Mouse (Mus musculus) erythroblast, embryonic 14.5 days (primary cell): ENCODE measurements around the gene Sh3gl1. TPM values are rescaled to one million over a fixed set of nuclear protein-coding genes. Genes with fewer than 3 reads are reported as not detected.
"Not testable (repeated sequence)": the region's sequence is repeated elsewhere in the genome, so short reads cannot be mapped to it uniquely, and the experiment has no call there.

Source experiments
- H3K27me3 ChIP-seq: 2 replicates; pipeline ENCODE4 v1.6.1; 2012; ENCODE audit warnings: inconsistent platforms; ENCODE audit not compliant: control insufficient read depth
- H3K36me3 ChIP-seq: 2 replicates; pipeline ENCODE4 v1.6.1; 2012; ENCODE audit warnings: mild to moderate bottlenecking, inconsistent platforms; ENCODE audit not compliant: control insufficient read depth
- H3K4me1 ChIP-seq: 2 replicates; pipeline ENCODE4 v1.6.1; 2012; ENCODE audit warnings: inconsistent platforms; ENCODE audit not compliant: control insufficient read depth
- H3K4me3 ChIP-seq: replicated peaks from 2 replicates; pipeline ENCODE3; 2012; ENCODE audit warnings: moderate library complexity, mild to moderate bottlenecking, inconsistent platforms
- H3K9me3 ChIP-seq: 2 replicates; pipeline ENCODE4 v1.6.1; 2012; ENCODE audit warnings: low read length, inconsistent platforms, mixed read lengths; ENCODE audit not compliant: control insufficient read depth
- GATA1 ChIP-seq: IDR thresholded peaks from 2 replicates; pipeline ENCODE4 v1.6.1; 2012; ENCODE audit warnings: low read length, inconsistent platforms, mixed read lengths
- TAL1 ChIP-seq: IDR thresholded peaks from 3 replicates; pipeline ENCODE4 v1.6.1; 2012; ENCODE audit warnings: low read length, inconsistent platforms, mixed read lengths
- polyA plus RNA-seq: library from polyadenylated mRNA; stranded (reverse); fragments of >175 nt; gene quantifications from 2 replicates; pipeline ENCODE4 v1.2.3, GENCODE M21; 2012

Sh3gl1 gene
- polyA plus RNA-seq, 1 experiment, result 5.9 TPM

GRCm38 (mm10) chr17:56072243-56072642, 35.8 kb upstream of the Sh3gl1 start:
- TF ChIP-seq GATA1 (no peak), TAL1 (no peak)
- Histone ChIP-seq H3K4me3 (no peak overlapping the region), H3K36me3 (peaks cover 56% of the 10 kb centered on the region), H3K9me3 (no peaks in the 10 kb centered on the region; the same call in 1 of the 2 replicates), H3K27me3 (no peaks in the 10 kb centered on the region), H3K4me1 (peaks cover 34% of the 10 kb centered on the region)

GRCm38 (mm10) chr17:56071126-56071525, 34.7 kb upstream of the Sh3gl1 start:
- Histone ChIP-seq H3K27me3 (no peaks in the 10 kb centered on the region), H3K36me3 (peaks cover 67% of the 10 kb centered on the region), H3K4me3 (no peak overlapping the region), H3K9me3 (no peaks in the 10 kb centered on the region; the same call in 1 of the 2 replicates), H3K4me1 (peaks cover 32% of the 10 kb centered on the region)
- TF ChIP-seq GATA1, result no peak
- no peak for TF ChIP-seq TAL1

- TF ChIP-seq TAL1 (no peak), GATA1 (no peak)
- H3K27me3 ChIP-seq, result no peaks in the 10 kb centered on the region
- H3K4me1 ChIP-seq, result peaks cover 14% of the 10 kb centered on the region
- H3K36me3 ChIP-seq, result peaks cover 88% of the 10 kb centered on the region
- no peak overlapping the region for H3K4me3 ChIP-seq
- no peaks in the 10 kb centered on the region; the same call in 1 of the 2 replicates for H3K9me3 ChIP-seq
These were observed 32.6 kb upstream of the Sh3gl1 start for GRCm38 (mm10) chr17:56069066-56069465.

GRCm38 (mm10) chr17:56066451-56066850, 30.0 kb upstream of the Sh3gl1 start:
- Histone ChIP-seq H3K4me1 (peaks cover 13% of the 10 kb centered on the region), H3K27me3 (no peaks in the 10 kb centered on the region), H3K36me3 (peaks cover 100% of the 10 kb centered on the region), H3K9me3 (no peaks in the 10 kb centered on the region; the same call in 1 of the 2 replicates), H3K4me3 (no peak overlapping the region)
- no peak for TF ChIP-seq GATA1
- no peak for TF ChIP-seq TAL1

GRCm38 (mm10) chr17:56065715-56066114, 29.3 kb upstream of the Sh3gl1 start:
- H3K4me3 ChIP-seq, H3K9me3 ChIP-seq, H3K27me3 ChIP-seq: not testable (repeated sequence)
- Histone ChIP-seq H3K4me1 (peaks cover 13% of the 10 kb centered on the region), H3K36me3 (peaks cover 100% of the 10 kb centered on the region)

GRCm38 (mm10) chr17:56062081-56062480, 25.6 kb upstream of the Sh3gl1 start:
- H3K9me3 ChIP-seq, result no peaks in the 10 kb centered on the region
- H3K4me3 ChIP-seq, result no peak overlapping the region
- peaks cover 13% of the 10 kb centered on the region for H3K4me1 ChIP-seq
- peaks cover 100% of the 10 kb centered on the region for H3K36me3 ChIP-seq
- TF ChIP-seq GATA1 (no peak), TAL1 (no peak)
- no peaks in the 10 kb centered on the region for H3K27me3 ChIP-seq

- Histone ChIP-seq H3K9me3 (no peaks in the 10 kb centered on the region), H3K36me3 (peaks cover 96% of the 10 kb centered on the region), H3K27me3 (no peaks in the 10 kb centered on the region), H3K4me3 (no peak overlapping the region), H3K4me1 (peaks cover 22% of the 10 kb centered on the region)
- TF ChIP-seq GATA1 (no peak), TAL1 (no peak)
These were observed 21.1 kb upstream of the Sh3gl1 start for GRCm38 (mm10) chr17:56057381-56058120.

GRCm38 (mm10) chr17:56055945-56056678, 19.7 kb upstream of the Sh3gl1 start:
- H3K4me1 ChIP-seq, result peaks cover 24% of the 10 kb centered on the region
- H3K27me3 ChIP-seq, result no peaks in the 10 kb centered on the region
- peaks cover 96% of the 10 kb centered on the region for H3K36me3 ChIP-seq
- TF ChIP-seq GATA1, result no peak
- TF ChIP-seq TAL1, result no peak
- H3K9me3 ChIP-seq, result no peaks in the 10 kb centered on the region
- no peak overlapping the region for H3K4me3 ChIP-seq

- Histone ChIP-seq H3K36me3 (peaks cover 96% of the 10 kb centered on the region), H3K9me3 (no peaks in the 10 kb centered on the region), H3K4me1 (peaks cover 26% of the 10 kb centered on the region), H3K27me3 (no peaks in the 10 kb centered on the region), H3K4me3 (no peak overlapping the region)
- TF ChIP-seq TAL1 (no peak), GATA1 (no peak)
These were observed 18.5 kb upstream of the Sh3gl1 start for GRCm38 (mm10) chr17:56054938-56055337.
